Mouse (Mus musculus): Measurements from ENCODE around the gene Cd164l2. TPM values are rescaled to one million over a fixed set of nuclear protein-coding genes. Genes with fewer than 3 reads are reported as not detected.

Gene Cd164l2
- polyA plus RNA-seq, 1 experiment: 0.74 TPM

DNA sequence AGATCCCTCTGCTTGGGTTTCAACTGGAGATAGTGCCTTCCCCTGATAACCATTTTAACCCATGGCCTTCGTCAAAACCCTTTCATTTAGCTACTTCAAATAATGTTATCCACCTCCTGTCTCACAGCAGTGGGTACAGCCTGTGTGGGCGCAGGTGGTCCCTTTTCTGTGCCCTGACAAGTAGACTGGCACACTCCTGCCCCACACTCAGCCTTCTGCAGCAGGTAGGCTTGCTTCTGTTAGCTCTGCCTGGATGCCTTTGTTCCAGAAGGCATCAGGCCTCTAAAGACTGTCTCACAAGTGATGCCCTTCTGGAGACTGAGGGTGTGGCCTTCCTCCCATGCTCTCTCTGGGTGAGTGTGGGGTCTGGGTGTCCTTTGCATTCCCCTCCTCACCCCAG lies 15.8 kb upstream of the Cd164l2 start:
- DNase-seq (ENCODE audit: low read depth): no peak
- TF ChIP-seq POLR2A (IDR thresholded peaks at IDR 0.05; ENCODE audit: borderline replicate concordance, extremely low read depth, insufficient read depth, insufficient read length, poor library complexity, severe bottlenecking) (no peak), CTCF (IDR thresholded peaks at IDR 0.05; ENCODE audit: borderline replicate concordance, extremely low read depth, insufficient read depth, insufficient read length) (no peak)

DNA sequence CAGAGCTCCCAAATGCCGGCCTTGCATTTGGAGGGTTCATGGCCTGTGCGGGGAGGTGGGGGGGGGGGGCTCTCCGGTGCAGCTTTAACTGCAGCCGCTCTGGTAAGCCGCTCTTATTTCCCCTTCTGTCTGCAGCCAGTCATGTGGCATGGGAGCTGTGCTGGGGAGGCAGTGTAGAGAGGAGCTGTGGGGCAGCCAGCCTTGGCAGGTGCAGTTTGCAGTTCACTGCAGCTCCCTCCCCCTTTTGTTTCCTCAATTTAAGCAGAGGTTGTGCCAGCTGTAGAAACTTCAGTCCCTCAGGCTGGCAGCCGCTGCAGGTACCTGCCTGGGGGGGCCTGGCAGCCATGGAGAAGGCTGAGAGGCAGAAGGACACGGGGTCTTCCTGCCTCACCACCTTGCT lies 15.1 kb upstream of the Cd164l2 start:
- TF ChIP-seq POLR2A (IDR thresholded peaks at IDR 0.05; ENCODE audit: borderline replicate concordance, extremely low read depth, insufficient read depth, insufficient read length, poor library complexity, severe bottlenecking) (no peak), CTCF (IDR thresholded peaks at IDR 0.05; ENCODE audit: borderline replicate concordance, extremely low read depth, insufficient read depth, insufficient read length) (no peak)
- DNase-seq (ENCODE audit: low read depth): peak; percentile 81

DNA sequence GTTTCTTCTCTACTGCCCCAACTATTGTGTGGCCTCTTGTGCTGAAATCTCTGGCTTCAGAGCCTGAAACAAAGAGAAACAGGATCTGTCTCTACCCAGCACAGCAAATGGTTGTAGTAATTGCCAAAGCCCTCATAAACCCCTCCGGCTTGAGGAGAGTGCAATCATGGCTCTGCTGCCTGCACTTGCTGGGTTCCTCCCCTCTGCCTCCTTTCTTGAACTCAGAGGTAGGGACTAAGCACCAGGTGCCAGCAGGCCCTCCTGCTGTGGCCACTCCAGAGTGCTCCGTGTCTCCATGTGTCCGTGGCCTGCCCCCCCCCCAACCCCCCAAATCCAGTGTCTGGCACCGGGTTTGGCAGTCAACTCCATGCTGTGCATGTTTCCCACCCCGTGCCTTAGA lies 14.6 kb upstream of the Cd164l2 start:
- peak; percentile 76 for DNase-seq (ENCODE audit: low read depth)
- TF ChIP-seq CTCF (IDR thresholded peaks at IDR 0.05; ENCODE audit: borderline replicate concordance, extremely low read depth, insufficient read depth, insufficient read length) (no peak), POLR2A (IDR thresholded peaks at IDR 0.05; ENCODE audit: borderline replicate concordance, extremely low read depth, insufficient read depth, insufficient read length, poor library complexity, severe bottlenecking) (no peak)

DNA sequence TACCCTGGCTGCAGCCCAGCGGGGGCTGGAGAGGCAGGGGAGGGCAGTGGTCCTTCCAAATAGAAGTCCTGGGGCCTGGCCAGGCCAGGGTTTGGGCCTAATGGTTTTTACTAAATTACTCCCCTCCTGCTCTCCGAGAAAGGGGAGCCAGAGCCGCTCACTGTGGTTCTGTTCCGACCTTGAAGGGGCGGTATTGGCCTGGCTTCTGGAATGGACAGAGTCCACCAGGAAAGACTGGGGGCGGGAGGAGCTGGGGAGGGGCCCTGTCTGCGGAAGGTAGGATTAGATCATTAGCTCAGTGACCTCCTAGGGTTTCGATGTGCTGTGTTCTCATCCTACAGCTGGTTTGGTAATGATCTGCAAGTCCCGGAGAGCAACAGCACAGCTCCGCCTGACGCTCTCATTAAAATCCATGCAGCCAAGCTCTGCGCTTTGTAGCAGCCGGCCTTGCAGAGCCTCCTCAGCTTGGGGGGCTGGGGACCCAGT lies 14.1 kb upstream of the Cd164l2 start:
- no peak for TF ChIP-seq CTCF (IDR thresholded peaks at IDR 0.05; ENCODE audit: borderline replicate concordance, extremely low read depth, insufficient read depth, insufficient read length)
- no peak for TF ChIP-seq POLR2A (IDR thresholded peaks at IDR 0.05; ENCODE audit: borderline replicate concordance, extremely low read depth, insufficient read depth, insufficient read length, poor library complexity, severe bottlenecking)
- DNase-seq (ENCODE audit: low read depth): peak; percentile 87

DNA sequence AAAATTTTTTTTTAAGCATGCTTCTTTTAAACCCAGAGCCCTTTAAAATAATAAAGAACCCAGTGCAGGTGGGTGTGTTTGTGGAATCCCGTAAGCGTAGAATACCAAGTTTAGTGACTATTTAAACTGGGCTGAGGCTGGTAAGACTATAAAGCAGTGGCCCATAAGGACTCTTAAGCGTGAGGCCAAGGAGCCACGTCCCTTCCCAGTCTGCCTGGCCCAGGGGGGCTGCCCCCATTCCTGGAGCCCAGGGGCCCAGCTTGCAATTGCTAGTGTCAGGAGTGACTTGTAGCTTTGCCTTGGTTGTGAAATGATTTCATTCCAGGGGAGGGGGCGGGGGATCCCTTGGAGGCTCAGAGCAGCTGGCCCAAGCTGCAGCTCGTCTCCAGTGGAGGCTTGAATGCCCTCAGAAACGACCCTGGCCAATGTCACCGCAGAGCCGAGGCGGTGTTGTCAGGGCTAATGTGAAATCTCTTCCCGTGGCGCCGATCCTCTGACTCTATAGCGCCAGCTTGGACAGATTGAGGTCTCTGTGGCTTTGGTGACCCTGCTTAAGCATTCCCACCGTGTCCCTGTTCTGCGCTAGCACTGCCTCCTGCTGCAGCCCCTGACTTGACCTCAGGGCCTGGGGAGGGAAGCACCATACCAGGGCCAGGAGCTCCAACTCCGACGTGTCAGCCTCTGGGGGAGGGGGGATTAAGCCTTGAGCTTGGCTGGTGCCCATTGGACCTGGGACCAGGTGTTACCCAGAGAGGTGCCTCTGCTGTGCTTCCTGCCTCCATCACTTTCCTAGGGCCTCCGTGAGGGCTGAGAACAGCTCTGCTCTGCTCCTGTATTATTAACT lies 13.4 kb upstream of the Cd164l2 start:
- DNase-seq (ENCODE audit: low read depth): peak; percentile 68
- TF ChIP-seq CTCF (IDR thresholded peaks at IDR 0.05; ENCODE audit: borderline replicate concordance, extremely low read depth, insufficient read depth, insufficient read length) (no peak), POLR2A (IDR thresholded peaks at IDR 0.05; ENCODE audit: borderline replicate concordance, extremely low read depth, insufficient read depth, insufficient read length, poor library complexity, severe bottlenecking) (no peak)

DNA sequence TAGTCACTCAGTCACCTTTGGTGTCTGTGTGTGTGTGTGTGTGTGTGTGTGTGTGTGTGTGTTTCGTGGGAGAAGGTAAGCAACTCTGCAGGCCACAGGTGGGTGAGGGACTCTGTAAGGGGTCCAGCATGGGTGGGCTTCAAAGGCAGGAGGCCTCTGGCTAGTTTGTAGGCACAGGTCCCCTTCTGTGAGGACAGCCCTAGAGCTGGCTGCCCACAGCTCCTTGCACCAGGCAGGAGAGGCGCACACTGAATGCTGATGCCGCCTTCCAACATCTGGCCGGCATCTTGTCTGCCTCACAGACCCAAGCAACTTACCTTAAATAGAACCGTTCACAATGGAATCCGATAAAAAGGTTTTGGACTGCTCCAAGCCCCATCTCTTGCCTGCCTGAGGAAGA lies 12.2 kb upstream of the Cd164l2 start:
- no peak for DNase-seq (ENCODE audit: low read depth)
- no peak for TF ChIP-seq CTCF (IDR thresholded peaks at IDR 0.05; ENCODE audit: borderline replicate concordance, extremely low read depth, insufficient read depth, insufficient read length)
- no peak for TF ChIP-seq POLR2A (IDR thresholded peaks at IDR 0.05; ENCODE audit: borderline replicate concordance, extremely low read depth, insufficient read depth, insufficient read length, poor library complexity, severe bottlenecking)

DNA sequence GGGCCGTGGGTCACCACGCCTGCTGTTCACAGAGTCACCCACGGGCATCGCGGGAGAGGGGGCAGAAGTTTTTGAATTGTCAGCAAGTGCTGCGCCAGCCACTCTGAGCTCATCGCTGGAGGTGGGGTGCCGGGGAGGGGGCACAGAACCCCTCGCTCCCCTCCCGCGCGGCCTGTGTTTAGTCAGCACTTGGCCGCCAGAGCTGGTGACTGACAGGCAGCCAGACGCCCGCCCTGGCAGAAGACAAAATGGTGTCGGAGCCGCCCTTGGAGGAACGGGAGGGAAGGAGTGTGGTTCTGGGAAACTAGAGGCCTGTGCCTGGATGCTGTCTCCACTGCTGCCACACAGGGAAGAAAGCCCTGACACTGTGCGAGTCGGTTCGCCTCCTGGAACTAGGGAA lies 11.6 kb upstream of the Cd164l2 start:
- no peak for TF ChIP-seq CTCF (IDR thresholded peaks at IDR 0.05; ENCODE audit: borderline replicate concordance, extremely low read depth, insufficient read depth, insufficient read length)
- TF ChIP-seq POLR2A (IDR thresholded peaks at IDR 0.05; ENCODE audit: borderline replicate concordance, extremely low read depth, insufficient read depth, insufficient read length, poor library complexity, severe bottlenecking): no peak

DNA sequence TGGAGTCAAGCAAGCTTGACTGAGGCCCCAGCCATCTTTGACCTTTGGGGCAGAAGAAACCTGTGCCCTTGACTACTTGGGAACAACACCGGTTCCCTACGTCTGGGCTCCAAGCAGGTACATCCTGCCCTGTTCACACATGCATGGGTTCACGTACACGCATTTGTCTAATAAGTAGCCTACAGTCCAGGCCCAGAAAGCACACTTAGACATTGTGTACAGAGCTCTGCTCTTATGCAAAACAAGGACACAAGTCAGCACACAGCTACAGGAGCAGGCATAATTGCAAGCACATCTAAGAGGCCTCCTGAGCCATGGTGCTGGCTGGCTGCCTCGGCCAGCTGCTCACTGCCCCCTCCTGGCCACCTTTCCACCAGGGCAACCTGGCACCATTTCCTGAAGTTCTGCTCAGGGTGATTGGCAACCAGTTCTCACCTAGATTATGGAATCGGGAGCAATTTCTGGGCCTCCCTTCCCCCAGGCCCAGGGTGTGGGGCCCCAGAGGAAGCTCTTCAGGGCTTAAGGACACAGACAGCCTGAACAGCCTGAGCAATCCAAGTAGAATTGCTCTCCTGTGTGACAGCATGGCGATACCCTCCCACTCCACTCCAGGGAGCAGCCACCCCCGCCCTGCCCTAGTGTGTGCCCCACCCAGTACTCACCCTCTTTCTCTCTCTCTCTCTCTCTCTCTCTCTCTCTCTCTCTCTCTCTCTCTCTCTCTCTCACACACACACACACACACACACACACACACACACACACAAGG lies 10.7 kb upstream of the Cd164l2 start:
- DNase-seq (ENCODE audit: low read depth): peak; percentile 83
- TF ChIP-seq CTCF (IDR thresholded peaks at IDR 0.05; ENCODE audit: borderline replicate concordance, extremely low read depth, insufficient read depth, insufficient read length) (peak; percentile 56), POLR2A (IDR thresholded peaks at IDR 0.05; ENCODE audit: borderline replicate concordance, extremely low read depth, insufficient read depth, insufficient read length, poor library complexity, severe bottlenecking) (no peak)

More for the DNA sequence above, 11.6 kb upstream of the Cd164l2 start:
- peak; percentile 78 for DNase-seq (ENCODE audit: low read depth)

DNA sequence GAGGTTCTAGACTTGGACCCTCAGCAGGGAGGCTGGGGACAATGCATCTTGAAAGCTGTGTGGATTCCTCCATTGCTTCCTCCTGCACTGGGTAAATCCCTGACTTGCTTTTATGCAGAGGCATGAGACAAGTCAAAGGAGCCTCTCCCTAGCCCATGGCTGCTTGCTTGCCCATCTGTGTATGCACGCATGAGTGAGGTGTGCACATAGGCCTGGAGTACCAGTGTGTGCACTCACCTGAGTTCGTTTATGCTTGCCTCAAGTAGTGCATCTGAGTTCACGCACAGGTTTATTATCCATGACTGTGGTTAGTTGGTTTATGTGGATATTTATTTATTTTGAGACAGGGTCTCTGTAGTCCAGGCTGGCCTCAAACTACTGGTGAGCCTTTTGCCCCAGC lies 9.7 kb upstream of the Cd164l2 start:
- no peak for DNase-seq (ENCODE audit: low read depth)
- TF ChIP-seq CTCF (IDR thresholded peaks at IDR 0.05; ENCODE audit: borderline replicate concordance, extremely low read depth, insufficient read depth, insufficient read length): no peak

DNA sequence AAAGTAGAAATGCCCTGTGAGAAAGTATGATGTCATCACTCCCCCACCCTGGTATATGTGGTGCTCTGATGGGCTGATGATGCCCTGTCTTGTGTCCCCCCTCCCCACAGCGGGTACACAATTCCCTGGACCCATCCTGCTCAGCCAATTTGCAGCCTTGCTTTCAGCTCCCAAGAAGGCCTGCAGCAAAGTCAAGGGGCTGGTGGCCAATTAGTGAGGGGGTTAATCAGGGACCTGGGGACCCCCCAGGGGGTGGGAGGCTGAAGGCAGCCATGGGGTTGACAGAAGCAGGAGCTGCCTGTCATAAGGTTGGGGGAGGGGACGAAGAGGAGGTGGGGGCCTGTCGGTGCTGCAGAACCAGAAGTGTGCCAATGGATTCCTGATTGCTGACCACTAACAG lies 8.3 kb upstream of the Cd164l2 start:
- TF ChIP-seq POLR2A (IDR thresholded peaks at IDR 0.05; ENCODE audit: borderline replicate concordance, extremely low read depth, insufficient read depth, insufficient read length, poor library complexity, severe bottlenecking): no peak
- TF ChIP-seq CTCF (IDR thresholded peaks at IDR 0.05; ENCODE audit: borderline replicate concordance, extremely low read depth, insufficient read depth, insufficient read length): no peak
- DNase-seq (ENCODE audit: low read depth): peak; percentile 35

DNA sequence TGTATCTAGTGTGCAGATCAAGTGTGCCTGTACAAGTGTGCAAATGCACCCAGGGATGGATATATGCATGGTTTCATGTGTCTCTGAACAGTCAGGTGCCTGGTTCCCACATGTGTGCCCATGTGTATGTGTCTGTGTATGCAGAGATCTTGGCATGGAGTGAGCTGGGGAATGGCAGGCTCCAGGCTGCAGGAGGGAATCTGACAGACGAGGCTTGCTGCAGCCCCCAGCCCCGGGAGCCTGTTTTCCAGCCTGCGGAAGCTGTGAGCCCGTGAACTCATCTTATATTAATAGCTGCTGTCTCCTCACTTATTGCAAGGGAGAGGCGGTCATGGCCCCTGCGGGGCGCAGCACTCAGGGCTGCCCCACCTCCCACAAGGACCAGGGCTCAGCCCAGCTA lies 7.6 kb upstream of the Cd164l2 start:
- no peak for TF ChIP-seq CTCF (IDR thresholded peaks at IDR 0.05; ENCODE audit: borderline replicate concordance, extremely low read depth, insufficient read depth, insufficient read length)
- TF ChIP-seq POLR2A (IDR thresholded peaks at IDR 0.05; ENCODE audit: borderline replicate concordance, extremely low read depth, insufficient read depth, insufficient read length, poor library complexity, severe bottlenecking): no peak
- peak; percentile 59 for DNase-seq (ENCODE audit: low read depth)
